Mouse (Mus musculus): Measurements from ENCODE around the gene Gm3460.
"Not testable (repeated sequence)": the region's sequence is repeated elsewhere in the genome, so short reads cannot be mapped to it uniquely, and the experiment has no call there.

Gm3460 gene

DNA sequence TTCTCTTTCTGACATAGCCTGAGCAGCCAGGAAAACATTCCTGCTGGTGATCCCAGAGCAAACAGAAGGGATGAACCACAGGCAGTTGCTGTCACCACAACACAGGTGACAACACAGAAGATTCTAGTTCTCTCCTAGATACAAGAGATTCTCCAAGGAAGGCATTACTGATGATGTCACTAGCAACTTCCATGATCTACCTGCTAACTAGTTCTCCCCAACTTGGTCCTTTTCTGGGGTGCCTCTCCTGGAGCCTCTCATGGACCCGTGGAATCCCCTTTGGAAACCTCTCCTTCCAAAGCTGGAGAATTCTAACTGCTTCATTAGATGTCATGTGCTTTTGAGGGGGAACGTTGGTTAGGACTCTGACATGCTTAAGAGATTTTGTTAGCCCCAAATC lies at the start of gene Gm3460:
TSS of gene Gm3460 (minus strand) at position 101 of the 400 bp plus-strand sequence.
- not testable (repeated sequence) for DNase-seq (ENCODE audit: low spot score)

DNA sequence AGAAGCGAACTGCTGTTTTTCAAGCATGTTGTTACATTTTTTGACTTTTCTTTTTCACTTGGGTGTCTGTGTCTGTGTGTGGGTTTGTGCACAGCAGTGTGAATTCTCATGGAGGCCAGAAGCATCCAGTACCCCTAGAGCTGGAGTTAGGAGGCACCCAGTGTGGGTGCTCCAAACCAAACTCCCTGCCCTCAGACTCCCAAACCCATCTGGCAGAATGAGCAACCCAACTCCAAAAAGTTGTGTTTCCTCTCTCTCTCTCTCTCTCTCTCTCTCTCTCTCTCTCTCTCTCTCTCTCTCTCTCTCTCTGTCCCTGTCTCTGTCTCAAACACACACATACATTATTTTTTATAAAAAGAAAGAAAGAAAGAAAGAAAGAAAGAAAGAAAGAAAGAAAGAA lies 15.8 kb downstream of the Gm3460 start:
- DNase-seq (ENCODE audit: low spot score), result peak; percentile 41

GRCm38 (mm10) chr14:6605004-6605403 lies 17.2 kb downstream of the Gm3460 start:
- peak; percentile 41 for DNase-seq (ENCODE audit: low spot score)

DNA sequence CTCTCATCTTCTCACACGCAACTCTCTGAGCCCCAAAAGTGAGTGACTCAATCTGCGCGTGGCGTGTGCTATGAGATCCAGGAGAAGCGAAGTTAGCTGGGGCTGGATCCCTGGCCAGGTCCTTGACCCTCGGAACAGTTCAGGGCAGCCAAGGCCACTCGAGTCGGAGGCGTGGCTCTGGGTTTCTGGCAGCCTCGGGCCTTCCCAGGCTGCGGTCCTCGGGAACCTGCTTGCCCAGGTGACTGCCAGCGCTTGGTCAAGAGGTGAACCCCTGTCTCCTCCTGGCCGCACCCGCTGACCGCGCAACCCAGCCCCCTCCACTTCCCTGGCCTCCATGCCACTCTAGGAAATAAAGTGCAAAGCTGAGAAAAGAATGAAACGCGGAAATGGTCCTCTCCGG lies 17.7 kb downstream of the Gm3460 start:
- DNase-seq (ENCODE audit: low spot score), result peak; percentile 23

- not testable (repeated sequence) for DNase-seq (ENCODE audit: low spot score)
These were observed 31.7 kb downstream of the Gm3460 start, which contains the start of gene Gm3629 for GRCm38 (mm10) chr14:6590513-6590912. TSS of gene Gm3629 (minus strand) at chr14:6590613.

Data from testis, postnatal 10 days (tissue).